Mouse (Mus musculus): Measurements from ENCODE around the gene Tusc2. TPM values are rescaled to one million over a fixed set of nuclear protein-coding genes. Genes with fewer than 3 reads are reported as not detected.

Tusc2 gene
- polyA plus RNA-seq, 1 experiment: 25.0 TPM

GRCm38 (mm10) chr9:107599433-107599832 lies 36.4 kb downstream of the Tusc2 start:
- Histone ChIP-seq H3ac (ENCODE audit: control insufficient read depth, insufficient read length) (no peak overlapping the region), H3K27me3 (ENCODE audit: control insufficient read depth, insufficient read depth, insufficient read length) (no peaks in the 10 kb centered on the region), H3K4me3 (no peak overlapping the region), H3K36me3 (ENCODE audit: control insufficient read depth, insufficient read depth) (peaks cover 7% of the 10 kb centered on the region), H3K4me2 (ENCODE audit: low read depth) (no peak overlapping the region), H3K79me2 (ENCODE audit: control insufficient read depth, insufficient read depth) (no peaks in the 10 kb centered on the region)
- TF ChIP-seq USF1 (IDR thresholded peaks at IDR 0.05; ENCODE audit: low read depth) (no peak), CEBPB (IDR thresholded peaks at IDR 0.05; ENCODE audit: insufficient read depth, poor library complexity, severe bottlenecking) (no peak), MYOG (IDR thresholded peaks at IDR 0.05; ENCODE audit: control insufficient read depth in 1 of 3, insufficient read depth in 1 of 3, insufficient read length in 2 of 3, low read depth in 2 of 3) (no peak), TCF12 (IDR thresholded peaks at IDR 0.05; ENCODE audit: insufficient read depth, poor library complexity, severe bottlenecking) (no peak), SRF (IDR thresholded peaks at IDR 0.05; ENCODE audit: control insufficient read depth, insufficient read length, low read depth) (no peak), MYOD1 (IDR thresholded peaks at IDR 0.05; ENCODE audit: control insufficient read depth in 1 of 3, insufficient read length in 2 of 3, low read depth in 2 of 3) (no peak), MAX (IDR thresholded peaks at IDR 0.05; ENCODE audit: low read depth) (no peak), POLR2AphosphoS2 (IDR thresholded peaks at IDR 0.05; ENCODE audit: insufficient read length, low read depth) (no peak), TCF3 (IDR thresholded peaks at IDR 0.05; ENCODE audit: insufficient read length, low read depth) (no peak), POLR2A (IDR thresholded peaks at IDR 0.05; ENCODE audit: insufficient read length, low read depth) (no peak)

GRCm38 (mm10) chr9:107599842-107600241 lies 36.8 kb downstream of the Tusc2 start:
- Histone ChIP-seq H3K79me2 (ENCODE audit: control insufficient read depth, insufficient read depth) (no peaks in the 10 kb centered on the region), H3ac (ENCODE audit: control insufficient read depth, insufficient read length) (no peak overlapping the region), H3K4me3 (no peak overlapping the region), H3K36me3 (ENCODE audit: control insufficient read depth, insufficient read depth) (peaks cover 7% of the 10 kb centered on the region), H3K27me3 (ENCODE audit: control insufficient read depth, insufficient read depth, insufficient read length) (no peaks in the 10 kb centered on the region), H3K4me2 (ENCODE audit: low read depth) (no peak overlapping the region)
- no peak for TF ChIP-seq TCF3 (IDR thresholded peaks at IDR 0.05; ENCODE audit: insufficient read length, low read depth)
- no peak for TF ChIP-seq E2F4 (IDR thresholded peaks at IDR 0.05; ENCODE audit: insufficient read depth)
- no peak for TF ChIP-seq MYOD1 (IDR thresholded peaks at IDR 0.05; ENCODE audit: control insufficient read depth in 1 of 3, insufficient read length in 2 of 3, low read depth in 2 of 3)
- TF ChIP-seq MAX (IDR thresholded peaks at IDR 0.05; ENCODE audit: low read depth): no peak
- TF ChIP-seq USF1 (IDR thresholded peaks at IDR 0.05; ENCODE audit: low read depth): no peak
- TF ChIP-seq CEBPB (IDR thresholded peaks at IDR 0.05; ENCODE audit: insufficient read depth, poor library complexity, severe bottlenecking): no peak
- no peak for TF ChIP-seq REST (IDR thresholded peaks at IDR 0.05; ENCODE audit: insufficient read depth, insufficient read length)
- no peak for TF ChIP-seq POLR2AphosphoS2 (IDR thresholded peaks at IDR 0.05; ENCODE audit: insufficient read length, low read depth)
- TF ChIP-seq TCF12 (IDR thresholded peaks at IDR 0.05; ENCODE audit: insufficient read depth, poor library complexity, severe bottlenecking): no peak
- no peak for TF ChIP-seq POLR2A (IDR thresholded peaks at IDR 0.05; ENCODE audit: insufficient read length, low read depth)
- TF ChIP-seq MYOG (IDR thresholded peaks at IDR 0.05; ENCODE audit: control insufficient read depth in 1 of 3, insufficient read depth in 1 of 3, insufficient read length in 2 of 3, low read depth in 2 of 3): no peak

- H3K4me3 ChIP-seq: no peak overlapping the region
- H3K4me2 ChIP-seq (ENCODE audit: low read depth): no peak overlapping the region
- H3K79me2 ChIP-seq (ENCODE audit: control insufficient read depth, insufficient read depth): no peaks in the 10 kb centered on the region
- H3K36me3 ChIP-seq (ENCODE audit: control insufficient read depth, insufficient read depth): peaks cover 7% of the 10 kb centered on the region
- H3ac ChIP-seq (ENCODE audit: control insufficient read depth, insufficient read length): no peak overlapping the region
- TF ChIP-seq POLR2A (IDR thresholded peaks at IDR 0.05; ENCODE audit: insufficient read length, low read depth) (no peak), MAX (IDR thresholded peaks at IDR 0.05; ENCODE audit: low read depth) (no peak), MYOG (IDR thresholded peaks at IDR 0.05; ENCODE audit: control insufficient read depth in 1 of 3, insufficient read depth in 1 of 3, insufficient read length in 2 of 3, low read depth in 2 of 3) (no peak), REST (IDR thresholded peaks at IDR 0.05; ENCODE audit: insufficient read depth, insufficient read length) (no peak)
- H3K27me3 ChIP-seq (ENCODE audit: control insufficient read depth, insufficient read depth, insufficient read length): no peaks in the 10 kb centered on the region
Measured at GRCm38 (mm10) chr9:107600745-107601144, 37.7 kb downstream of the Tusc2 start.

GRCm38 (mm10) chr9:107601275-107601674 lies 38.2 kb downstream of the Tusc2 start:
- H3K79me2 ChIP-seq (ENCODE audit: control insufficient read depth, insufficient read depth): no peaks in the 10 kb centered on the region
- H3K4me2 ChIP-seq (ENCODE audit: low read depth): no peak overlapping the region
- H3K27me3 ChIP-seq (ENCODE audit: control insufficient read depth, insufficient read depth, insufficient read length): no peaks in the 10 kb centered on the region
- no peak overlapping the region for H3ac ChIP-seq (ENCODE audit: control insufficient read depth, insufficient read length)
- TF ChIP-seq E2F4 (IDR thresholded peaks at IDR 0.05; ENCODE audit: insufficient read depth) (no peak), MYOD1 (IDR thresholded peaks at IDR 0.05; ENCODE audit: control insufficient read depth in 1 of 3, insufficient read length in 2 of 3, low read depth in 2 of 3) (no peak), CEBPB (IDR thresholded peaks at IDR 0.05; ENCODE audit: insufficient read depth, poor library complexity, severe bottlenecking) (no peak), TCF12 (IDR thresholded peaks at IDR 0.05; ENCODE audit: insufficient read depth, poor library complexity, severe bottlenecking) (no peak), MYOG (IDR thresholded peaks at IDR 0.05; ENCODE audit: control insufficient read depth in 1 of 3, insufficient read depth in 1 of 3, insufficient read length in 2 of 3, low read depth in 2 of 3) (no peak), REST (IDR thresholded peaks at IDR 0.05; ENCODE audit: insufficient read depth, insufficient read length) (no peak)
- peaks cover 7% of the 10 kb centered on the region for H3K36me3 ChIP-seq (ENCODE audit: control insufficient read depth, insufficient read depth)
- no peak overlapping the region for H3K4me3 ChIP-seq

- Histone ChIP-seq H3K36me3 (ENCODE audit: control insufficient read depth, insufficient read depth) (peaks cover 7% of the 10 kb centered on the region), H3K4me2 (ENCODE audit: low read depth) (peak overlapping the region; percentile 46), H3ac (ENCODE audit: control insufficient read depth, insufficient read length) (no peak overlapping the region), H3K79me2 (ENCODE audit: control insufficient read depth, insufficient read depth) (no peaks in the 10 kb centered on the region), H3K4me3 (no peak overlapping the region), H3K27me3 (ENCODE audit: control insufficient read depth, insufficient read depth, insufficient read length) (no peaks in the 10 kb centered on the region)
- TF ChIP-seq TCF12 (IDR thresholded peaks at IDR 0.05; ENCODE audit: insufficient read depth, poor library complexity, severe bottlenecking) (no peak), REST (IDR thresholded peaks at IDR 0.05; ENCODE audit: insufficient read depth, insufficient read length) (no peak), MAX (IDR thresholded peaks at IDR 0.05; ENCODE audit: low read depth) (no peak), POLR2A (IDR thresholded peaks at IDR 0.05; ENCODE audit: insufficient read length, low read depth) (no peak), POLR2AphosphoS2 (IDR thresholded peaks at IDR 0.05; ENCODE audit: insufficient read length, low read depth) (no peak), CEBPB (IDR thresholded peaks at IDR 0.05; ENCODE audit: insufficient read depth, poor library complexity, severe bottlenecking) (no peak), MYOD1 (IDR thresholded peaks at IDR 0.05; ENCODE audit: control insufficient read depth in 1 of 3, insufficient read length in 2 of 3, low read depth in 2 of 3) (no peak), E2F4 (IDR thresholded peaks at IDR 0.05; ENCODE audit: insufficient read depth) (no peak), SRF (IDR thresholded peaks at IDR 0.05; ENCODE audit: control insufficient read depth, insufficient read length, low read depth) (no peak), MYOG (IDR thresholded peaks at IDR 0.05; ENCODE audit: control insufficient read depth in 1 of 3, insufficient read depth in 1 of 3, insufficient read length in 2 of 3, low read depth in 2 of 3) (no peak)
Measured at GRCm38 (mm10) chr9:107602068-107602648, 39.1 kb downstream of the Tusc2 start.
